Mouse (Mus musculus) lung, adult 2 months (tissue): Measurements from ENCODE around the gene Fkbp5. TPM values are rescaled to one million over a fixed set of nuclear protein-coding genes. Genes with fewer than 3 reads are reported as not detected.
"Not testable (repeated sequence)": the region's sequence is repeated elsewhere in the genome, so short reads cannot be mapped to it uniquely, and the experiment has no call there.

Source experiments
- DNase-seq: peaks from one replicate; pipeline ENCODE4 v3.0.0; 2022
- H3K4me1 ChIP-seq: fragments of 200-500 bp; 2 replicates; pipeline ENCODE4 v1.6.1; 2011; ENCODE audit warnings: low read length; ENCODE audit not compliant: control insufficient read depth, insufficient read depth
- H3K4me3 ChIP-seq: fragments of 200-500 bp; replicated peaks from 2 replicates; pipeline ENCODE3; 2011; ENCODE audit warnings: low read depth, mild to moderate bottlenecking, control low read depth, low read length; ENCODE audit errors: extremely low read depth
- CTCF ChIP-seq: fragments of 200-500 bp; IDR thresholded peaks from 2 replicates; pipeline ENCODE4 v1.5.1; 2011; ENCODE audit warnings: mild to moderate bottlenecking, low read length, control low read depth; ENCODE audit not compliant: insufficient read depth
- POLR2A ChIP-seq: fragments of 200-500 bp; IDR thresholded peaks from 2 replicates; pipeline ENCODE4 v1.6.1; 2011; ENCODE audit warnings: low read depth, mild to moderate bottlenecking, control low read depth, low read length, borderline replicate concordance; ENCODE audit errors: extremely low read depth
- WGBS: fragments of 180-500 bp; shearing (Covaris S2); methylation state at CpG from one replicate; pipeline ENCODE4 v1.1.7; 2018; 5-methylcytosine and 5-hydroxymethylcytosine counted together
- polyA plus RNA-seq: library from polyadenylated mRNA; depleted of rRNA; stranded (reverse); fragments of >200 nt; gene quantifications from 2 replicates; pipeline ENCODE4 v1.2.3, GENCODE M21; 2012

Gene Fkbp5
- polyA plus RNA-seq, 1 experiment: 8.8 TPM

GRCm38 (mm10) chr17:28361921-28362652 is 155.2 kb downstream of the Fkbp5 start:
- Histone ChIP-seq H3K4me1 (peaks cover 3% of the 10 kb centered on the region; the same call in 1 of the 2 replicates), H3K4me3 (no peak overlapping the region)
- WGBS: 52% methylated on average over 11 of the region's 11 CpGs
- TF ChIP-seq CTCF: no peak
- TF ChIP-seq POLR2A: no peak
- DNase-seq: no peak

- H3K4me1 ChIP-seq: peaks cover 3% of the 10 kb centered on the region; the same call in 1 of the 2 replicates
- H3K4me3 ChIP-seq: no peak overlapping the region
- WGBS: 61% methylated on average over 9 of the region's 9 CpGs
- DNase-seq: no peak
- no peak for TF ChIP-seq POLR2A
- no peak for TF ChIP-seq CTCF
Observed at GRCm38 (mm10) chr17:28360531-28361277, 156.6 kb downstream of the Fkbp5 start.

GRCm38 (mm10) chr17:28358576-28359261 is 158.6 kb downstream of the Fkbp5 start:
- DNase-seq, H3K4me1 ChIP-seq, H3K4me3 ChIP-seq: not testable (repeated sequence)
- 19% methylated on average over 24 of the region's 24 CpGs for WGBS

DNA sequence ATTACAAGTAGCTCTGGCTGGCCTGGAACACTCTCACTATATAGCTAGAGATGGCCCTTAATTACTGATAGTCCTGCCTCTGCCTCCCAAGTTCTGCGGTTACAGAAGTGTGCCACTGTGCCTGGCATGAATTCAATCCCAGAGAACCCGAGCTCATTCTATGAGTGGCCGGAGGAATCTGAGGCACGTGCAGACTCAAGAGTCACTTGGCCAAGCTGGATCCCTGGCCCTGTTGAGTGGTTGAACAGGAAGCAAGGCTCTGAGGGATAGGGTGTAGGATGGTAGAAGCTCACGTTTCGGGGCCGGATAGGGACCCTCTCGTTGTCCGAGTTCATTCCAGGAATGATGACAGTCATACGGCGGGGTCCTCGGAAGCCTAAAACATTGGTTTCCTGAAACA is 161.5 kb downstream of the Fkbp5 start:
- WGBS: 71% methylated on average over 12 of the region's 12 CpGs
- TF ChIP-seq CTCF (no peak), POLR2A (0 out of 2 replicates have a peak, but pooled peaks have one; percentile 28)
- Histone ChIP-seq H3K4me1 (peaks cover 7% of the 10 kb centered on the region), H3K4me3 (no peak overlapping the region)
- DNase-seq: peak; percentile 77

DNA sequence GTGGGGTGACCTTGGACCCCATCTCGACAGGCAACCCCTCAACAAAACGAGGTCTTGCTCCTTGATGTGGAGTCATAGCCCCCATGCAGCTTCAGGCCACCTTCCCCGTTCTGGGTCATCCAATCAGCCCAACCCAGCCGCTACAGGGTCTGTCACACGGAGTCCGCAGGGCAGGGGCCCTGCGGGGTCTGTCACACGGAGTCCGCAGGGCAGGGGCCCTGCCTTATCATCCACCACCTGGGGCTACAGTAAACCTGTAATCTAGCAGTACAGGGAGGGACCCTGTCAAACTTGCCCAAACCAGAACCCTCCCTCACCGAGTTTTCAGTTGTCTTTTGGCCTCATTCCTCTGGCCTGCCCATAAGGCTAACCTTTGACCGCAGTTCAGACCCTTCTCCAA is 165.3 kb downstream of the Fkbp5 start:
- no peak for DNase-seq
- TF ChIP-seq CTCF (no peak), POLR2A (no peak)
- 51% methylated on average over 11 of the region's 11 CpGs for WGBS
- H3K4me1 ChIP-seq: peaks cover 12% of the 10 kb centered on the region
- H3K4me3 ChIP-seq: no peak overlapping the region

GRCm38 (mm10) chr17:28351353-28351890 is 165.9 kb downstream of the Fkbp5 start:
- no peak for TF ChIP-seq CTCF
- TF ChIP-seq POLR2A: no peak
- peaks cover 12% of the 10 kb centered on the region for H3K4me1 ChIP-seq
- WGBS: 2% methylated on average over 29 of the region's 29 CpGs
- no peak for DNase-seq
- peak overlapping the region; percentile 72 for H3K4me3 ChIP-seq

DNA sequence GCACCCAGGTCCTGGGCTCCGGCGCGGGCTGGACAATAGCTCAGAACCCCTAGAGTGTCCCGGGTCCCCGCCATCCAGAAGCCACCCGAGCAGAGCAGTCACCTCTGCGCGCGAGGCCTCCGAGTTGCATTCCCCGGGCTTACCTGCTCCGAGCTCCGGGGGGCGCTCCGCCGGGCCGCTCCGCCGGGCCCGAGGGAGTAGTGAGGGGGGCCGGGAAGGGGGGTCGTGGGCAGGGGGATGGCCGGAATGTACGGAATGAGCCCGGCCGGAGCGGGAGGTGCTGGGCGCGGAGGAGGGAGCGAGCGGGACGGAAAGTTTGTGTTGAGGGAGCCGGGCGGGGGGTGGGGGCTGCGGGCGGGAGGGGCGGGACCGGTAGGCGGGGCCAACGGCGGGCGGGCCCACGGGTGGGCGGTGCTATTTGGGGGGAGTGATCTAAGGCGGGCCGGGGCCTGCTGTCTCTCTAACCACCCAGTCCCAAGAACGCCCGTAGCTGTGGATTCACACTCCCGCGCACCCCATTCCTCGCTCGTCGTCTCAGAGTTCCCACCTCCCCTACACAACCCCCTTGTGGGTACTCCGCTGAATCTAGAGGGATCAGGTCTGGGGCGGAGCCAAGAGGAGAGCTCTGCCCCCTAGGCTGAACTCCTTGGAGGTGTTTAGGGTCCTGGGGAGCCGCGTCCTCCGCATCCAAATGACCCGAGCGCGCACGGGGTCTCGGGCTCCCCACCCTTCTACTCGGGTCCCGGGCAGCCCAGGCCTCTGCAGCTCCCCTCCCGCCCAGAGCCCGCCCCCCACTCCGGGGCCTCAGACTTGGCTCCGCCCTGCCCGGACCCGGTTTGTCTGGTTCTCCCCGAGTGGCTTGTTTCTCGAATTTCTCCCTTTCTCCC is 166.6 kb downstream of the Fkbp5 start, which contains the start of gene Tead3:
TSS of gene Tead3 (minus strand) at position 352 of the 887 bp plus-strand sequence.
- WGBS: under 1% methylated on average over 63 of the region's 73 CpGs
- TF ChIP-seq POLR2A: peak; percentile 80; the same call in 1 of the 2 replicates
- no peak for TF ChIP-seq CTCF
- Histone ChIP-seq H3K4me3 (peak within 1 kb of the TSS; percentile 72), H3K4me1 (peaks cover 14% of the 10 kb centered on the region)
- DNase-seq: peak; percentile 81

DNA sequence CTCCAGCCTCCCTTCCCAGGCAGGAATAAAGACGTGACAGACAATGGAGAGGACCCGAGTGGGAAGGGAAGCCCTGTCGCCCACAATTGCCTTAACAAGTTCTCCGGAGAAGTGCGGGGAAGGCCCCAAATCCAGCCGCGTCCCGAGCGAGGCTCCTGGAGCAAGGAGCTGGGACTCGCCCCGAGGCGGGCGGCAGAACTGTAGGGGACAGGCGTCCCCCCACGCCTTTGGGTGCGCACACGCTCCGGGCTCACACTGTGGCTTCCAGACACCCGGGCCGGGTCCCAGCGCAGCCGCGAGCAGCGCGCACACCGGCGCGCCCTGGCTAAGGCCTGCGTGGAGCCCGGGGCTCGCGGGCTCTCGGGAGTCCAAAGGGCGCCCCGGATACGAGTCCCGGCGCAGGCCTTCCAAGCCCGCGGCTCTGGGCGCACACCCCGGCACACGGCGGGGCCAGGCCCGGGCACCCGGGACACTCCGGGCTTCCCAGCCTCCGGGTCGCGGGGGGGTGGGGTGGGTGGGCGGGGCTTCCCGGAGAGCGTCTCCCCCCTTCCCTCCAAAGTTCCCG is 167.3 kb downstream of the Fkbp5 start:
- peak overlapping the region; percentile 58 for H3K4me3 ChIP-seq
- WGBS: 2% methylated on average over 54 of the region's 54 CpGs
- TF ChIP-seq CTCF: no peak
- TF ChIP-seq POLR2A: no peak
- no peak for DNase-seq
- peaks cover 19% of the 10 kb centered on the region for H3K4me1 ChIP-seq
